Mouse (Mus musculus) hindbrain, embryonic 14.5 days (tissue): ENCODE data around the gene Jakmip3. TPM values are rescaled to one million over a fixed set of nuclear protein-coding genes. Genes with fewer than 3 reads are reported as not detected.
A peak's percentile ranks its signal among the peaks of the same experiment; 100 is the strongest.

Source experiments
- ATAC-seq: fragments of 200-750 bp; cut with Nextera tagmentation; 2 replicates; pipeline ENCODE4 v1.8.0; 2017; ENCODE audit warnings: moderate number of reproducible peaks, mild to moderate bottlenecking, moderate TSS enrichment, moderate library complexity; ENCODE audit not compliant: low FRiP score
- DNase-seq: peaks from one replicate; pipeline ENCODE4 v3.0.0-alpha.2; 2015; ENCODE audit warnings: low spot score
- H3K27ac ChIP-seq: fragments of 300-500 bp; sonication (generic); 2 replicates; pipeline ENCODE4 v1.5.1; 2014; ENCODE audit warnings: mild to moderate bottlenecking, moderate library complexity
- H3K27me3 ChIP-seq: fragments of 300-500 bp; sonication (generic); 2 replicates; pipeline ENCODE4 v1.6.1; 2014; ENCODE audit warnings: mild to moderate bottlenecking, low read length, mixed read lengths; ENCODE audit not compliant: control insufficient read depth, insufficient read depth
- H3K36me3 ChIP-seq: fragments of 300-500 bp; sonication (generic); replicated peaks from 2 replicates; pipeline ENCODE4 v1.6.1; 2014; ENCODE audit not compliant: control insufficient read depth, insufficient read depth
- H3K4me1 ChIP-seq: fragments of 300-500 bp; sonication (generic); replicated peaks from 2 replicates; pipeline ENCODE4 v1.6.1; 2014; ENCODE audit warnings: antibody characterized with exemption, low read length, mixed read lengths; ENCODE audit not compliant: control insufficient read depth, insufficient read depth
- H3K4me2 ChIP-seq: fragments of 300-500 bp; sonication (generic); replicated peaks from 2 replicates; pipeline ENCODE4 v1.6.1; 2014; ENCODE audit warnings: mild to moderate bottlenecking, moderate library complexity
- H3K4me3 ChIP-seq: fragments of 300-500 bp; sonication (generic); replicated peaks from 2 replicates; pipeline ENCODE4 v1.5.1; 2014; ENCODE audit warnings: mild to moderate bottlenecking, low read length
- H3K9ac ChIP-seq: fragments of 300-500 bp; sonication (generic); 2 replicates; pipeline ENCODE4 v1.6.1; 2014
- H3K9me3 ChIP-seq: fragments of 300-500 bp; sonication (generic); 2 replicates; pipeline ENCODE4 v1.6.1; 2016; ENCODE audit warnings: low read length; ENCODE audit not compliant: control insufficient read depth
- WGBS: fragments of 180-500 bp; shearing (Covaris S2); extraction: QIAGEN DNeasy Blood & Tissue Kit; methylation state at CpG from one replicate; pipeline ENCODE4 v1.1.7; 2014; 5-methylcytosine and 5-hydroxymethylcytosine counted together
- polyA plus RNA-seq: library from polyadenylated mRNA; unstranded; fragments of >200 nt; fragmentation: Nextera tagmentation; extraction: Ambion mirVana; gene quantifications from 2 replicates; pipeline ENCODE4 v1.2.1, GENCODE M21; 2014

Gene Jakmip3
- polyA plus RNA-seq, 1 experiment from 2014 or later = 11.2 TPM

GRCm38 (mm10) chr7:139107908-139108650 is 167.5 kb downstream of the Jakmip3 start:
- Histone ChIP-seq H3K27ac (no peak overlapping the region), H3K4me2 (no peak overlapping the region), H3K9ac (no peak overlapping the region), H3K4me3 (no peak overlapping the region), H3K4me1 (no peaks in the 10 kb centered on the region), H3K9me3 (no peaks in the 10 kb centered on the region), H3K27me3 (no peaks in the 10 kb centered on the region), H3K36me3 (no peaks in the 10 kb centered on the region)
- WGBS = 87% methylated on average over 9 of the region's 9 CpGs
- no peak for ATAC-seq
- no peak for DNase-seq

- 44% methylated on average over 13 of the region's 13 CpGs for WGBS
- H3K36me3 ChIP-seq = no peaks in the 10 kb centered on the region
- H3K4me3 ChIP-seq = no peak overlapping the region
- H3K27ac ChIP-seq = no peak overlapping the region
- H3K9ac ChIP-seq = no peak overlapping the region
- no peak overlapping the region for H3K4me2 ChIP-seq
- peak; percentile 92 for DNase-seq
- H3K4me1 ChIP-seq = no peaks in the 10 kb centered on the region
- no peaks in the 10 kb centered on the region for H3K27me3 ChIP-seq
- H3K9me3 ChIP-seq = no peaks in the 10 kb centered on the region
- peak; percentile 65; the same call in 1 of the 2 replicates for ATAC-seq
Observed at GRCm38 (mm10) chr7:139119152-139119774, 178.7 kb downstream of the Jakmip3 start.

- Histone ChIP-seq H3K27me3 (no peaks in the 10 kb centered on the region), H3K9me3 (no peaks in the 10 kb centered on the region), H3K36me3 (no peaks in the 10 kb centered on the region), H3K4me3 (no peak overlapping the region), H3K4me2 (no peak overlapping the region), H3K9ac (no peak overlapping the region), H3K4me1 (no peaks in the 10 kb centered on the region), H3K27ac (no peak overlapping the region)
- WGBS = 86% methylated on average over 2 of the region's 2 CpGs
- DNase-seq (no peak), ATAC-seq (no peak)
Observed at GRCm38 (mm10) chr7:139119775-139120153, 179.2 kb downstream of the Jakmip3 start.

GRCm38 (mm10) chr7:139125881-139126280 is 185.4 kb downstream of the Jakmip3 start:
- Histone ChIP-seq H3K4me1 (peaks cover 9% of the 10 kb centered on the region), H3K4me3 (no peak overlapping the region), H3K27ac (no peak overlapping the region), H3K36me3 (no peaks in the 10 kb centered on the region), H3K27me3 (no peaks in the 10 kb centered on the region), H3K4me2 (no peak overlapping the region), H3K9ac (no peak overlapping the region), H3K9me3 (no peaks in the 10 kb centered on the region)
- DNase-seq (no peak), ATAC-seq (no peak)
- 93% methylated on average over 4 of the region's 4 CpGs for WGBS

GRCm38 (mm10) chr7:139126549-139126948 is 186.0 kb downstream of the Jakmip3 start:
- no peaks in the 10 kb centered on the region for H3K9me3 ChIP-seq
- H3K27me3 ChIP-seq = no peaks in the 10 kb centered on the region
- peaks cover 11% of the 10 kb centered on the region for H3K4me1 ChIP-seq
- 58% methylated on average over 7 of the region's 7 CpGs for WGBS
- DNase-seq (no peak), ATAC-seq (no peak)
- H3K9ac ChIP-seq = no peak overlapping the region
- H3K36me3 ChIP-seq = no peaks in the 10 kb centered on the region
- H3K4me2 ChIP-seq = no peak overlapping the region
- H3K4me3 ChIP-seq = no peak overlapping the region
- H3K27ac ChIP-seq = no peak overlapping the region

- Histone ChIP-seq H3K27me3 (no peaks in the 10 kb centered on the region), H3K4me3 (no peak overlapping the region), H3K9me3 (no peaks in the 10 kb centered on the region), H3K9ac (no peak overlapping the region), H3K36me3 (no peaks in the 10 kb centered on the region), H3K4me2 (no peak overlapping the region), H3K4me1 (peaks cover 15% of the 10 kb centered on the region), H3K27ac (no peak overlapping the region)
- 77% methylated on average over 4 of the region's 4 CpGs for WGBS
- DNase-seq = no peak
- no peak for ATAC-seq
Observed at GRCm38 (mm10) chr7:139128994-139129393, 188.5 kb downstream of the Jakmip3 start.

- H3K4me2 ChIP-seq = no peak overlapping the region
- no peaks in the 10 kb centered on the region for H3K36me3 ChIP-seq
- no peak for ATAC-seq
- no peak overlapping the region for H3K9ac ChIP-seq
- peaks cover 15% of the 10 kb centered on the region for H3K4me1 ChIP-seq
- H3K9me3 ChIP-seq = no peaks in the 10 kb centered on the region
- H3K4me3 ChIP-seq = no peak overlapping the region
- WGBS = 23% methylated on average over 6 of the region's 6 CpGs
- H3K27ac ChIP-seq = 0 out of 2 replicates have a peak overlapping the region, but pooled peaks have one; percentile 16
- DNase-seq = no peak
- no peaks in the 10 kb centered on the region for H3K27me3 ChIP-seq
Observed at GRCm38 (mm10) chr7:139130361-139130760, 189.8 kb downstream of the Jakmip3 start.

GRCm38 (mm10) chr7:139131538-139131937 is 191.0 kb downstream of the Jakmip3 start:
- H3K4me2 ChIP-seq = no peak overlapping the region
- no peak for ATAC-seq
- DNase-seq = no peak
- no peaks in the 10 kb centered on the region for H3K36me3 ChIP-seq
- H3K9me3 ChIP-seq = no peaks in the 10 kb centered on the region
- 69% methylated on average over 8 of the region's 8 CpGs for WGBS
- H3K27me3 ChIP-seq = no peaks in the 10 kb centered on the region
- H3K27ac ChIP-seq = no peak overlapping the region
- no peak overlapping the region for H3K4me3 ChIP-seq
- no peak overlapping the region for H3K9ac ChIP-seq
- H3K4me1 ChIP-seq = peaks cover 22% of the 10 kb centered on the region

GRCm38 (mm10) chr7:139133446-139133845 is 192.9 kb downstream of the Jakmip3 start:
- Histone ChIP-seq H3K4me3 (no peak overlapping the region), H3K4me2 (no peak overlapping the region), H3K9ac (no peak overlapping the region), H3K36me3 (no peaks in the 10 kb centered on the region), H3K27me3 (no peaks in the 10 kb centered on the region), H3K27ac (no peak overlapping the region), H3K4me1 (peaks cover 34% of the 10 kb centered on the region), H3K9me3 (no peaks in the 10 kb centered on the region)
- DNase-seq (peak; percentile 60), ATAC-seq (no peak)
- 55% methylated on average over 3 of the region's 3 CpGs for WGBS
